Mouse (Mus musculus): Measurements from ENCODE around the gene Hoxd4.

Hoxd4 gene

GRCm38 (mm10) chr2:74726973-74727639, 15.4 kb downstream of the Hoxd4 start:
- no peak for DNase-seq (ENCODE audit: low read depth, low spot score)

- DNase-seq (ENCODE audit: low read depth, low spot score), result no peak
These were observed 16.0 kb downstream of the Hoxd4 start for GRCm38 (mm10) chr2:74727640-74728302.

- no peak for DNase-seq (ENCODE audit: low read depth, low spot score)
These were observed 16.6 kb downstream of the Hoxd4 start for GRCm38 (mm10) chr2:74728303-74728680.

- DNase-seq (ENCODE audit: low read depth, low spot score), result no peak
These were observed 18.6 kb downstream of the Hoxd4 start for GRCm38 (mm10) chr2:74730331-74730730.

GRCm38 (mm10) chr2:74731055-74731454, 19.3 kb downstream of the Hoxd4 start:
- DNase-seq (ENCODE audit: low read depth, low spot score), result no peak

- no peak for DNase-seq (ENCODE audit: low read depth, low spot score)
These were observed 20.2 kb downstream of the Hoxd4 start for GRCm38 (mm10) chr2:74731799-74732512.

- no peak for DNase-seq (ENCODE audit: low read depth, low spot score)
These were observed 21.0 kb downstream of the Hoxd4 start for GRCm38 (mm10) chr2:74732513-74733316.

GRCm38 (mm10) chr2:74733317-74733661, 21.6 kb downstream of the Hoxd4 start:
- no peak for DNase-seq (ENCODE audit: low read depth, low spot score)

GRCm38 (mm10) chr2:74733765-74734164, 22.0 kb downstream of the Hoxd4 start:
- no peak for DNase-seq (ENCODE audit: low read depth, low spot score)

- no peak for DNase-seq (ENCODE audit: low read depth, low spot score)
These were observed 22.7 kb downstream of the Hoxd4 start for GRCm38 (mm10) chr2:74734451-74734850.

GRCm38 (mm10) chr2:74734996-74735811, 23.5 kb downstream of the Hoxd4 start:
- no peak for DNase-seq (ENCODE audit: low read depth, low spot score)

GRCm38 (mm10) chr2:74735851-74736687, 24.3 kb downstream of the Hoxd4 start:
- no peak for DNase-seq (ENCODE audit: low read depth, low spot score)

GRCm38 (mm10) chr2:74736688-74737577, 25.2 kb downstream of the Hoxd4 start:
- DNase-seq (ENCODE audit: low read depth, low spot score), result no peak

GRCm38 (mm10) chr2:74737578-74738070, 25.9 kb downstream of the Hoxd4 start:
- DNase-seq (ENCODE audit: low read depth, low spot score), result no peak

GRCm38 (mm10) chr2:74738623-74739475, 27.1 kb downstream of the Hoxd4 start:
- DNase-seq (ENCODE audit: low read depth, low spot score), result no peak

GRCm38 (mm10) chr2:74739476-74739800, 27.7 kb downstream of the Hoxd4 start:
- DNase-seq (ENCODE audit: low read depth, low spot score), result no peak

GRCm38 (mm10) chr2:74739869-74740268, 28.1 kb downstream of the Hoxd4 start:
- no peak for DNase-seq (ENCODE audit: low read depth, low spot score)
